Mouse (Mus musculus) kidney, embryonic 14.5 days (tissue): ENCODE results near the gene Nfatc2. TPM values are rescaled to one million over a fixed set of nuclear protein-coding genes. Genes with fewer than 3 reads are reported as not detected.

Experiments
- ATAC-seq: fragments of 200-750 bp; cut with Nextera tagmentation; 2 replicates; pipeline ENCODE4 v1.8.0; 2017; ENCODE audit warnings: moderate number of reproducible peaks, mild to moderate bottlenecking, moderate TSS enrichment, moderate library complexity; ENCODE audit not compliant: low FRiP score, low TSS enrichment
- H3K27ac ChIP-seq: fragments of 300-500 bp; sonication (generic); 2 replicates; pipeline ENCODE4 v1.5.1; 2014; ENCODE audit warnings: low read depth, mild to moderate bottlenecking, low read length, moderate library complexity, mixed read lengths
- H3K27me3 ChIP-seq: fragments of 300-500 bp; sonication (generic); 2 replicates; pipeline ENCODE4 v1.6.1; 2014; ENCODE audit warnings: mild to moderate bottlenecking, low read length; ENCODE audit not compliant: control insufficient read depth, insufficient read depth
- H3K36me3 ChIP-seq: fragments of 300-500 bp; sonication (generic); 2 replicates; pipeline ENCODE4 v1.6.1; 2014; ENCODE audit warnings: low read length, mixed read lengths; ENCODE audit not compliant: control insufficient read depth, insufficient read depth
- H3K4me1 ChIP-seq: fragments of 300-500 bp; sonication (generic); 2 replicates; pipeline ENCODE4 v1.6.1; 2014; ENCODE audit warnings: low read length, mixed read lengths; ENCODE audit not compliant: control insufficient read depth, insufficient read depth
- H3K4me2 ChIP-seq: fragments of 300-500 bp; sonication (generic); replicated peaks from 2 replicates; pipeline ENCODE4 v1.6.1; 2014; ENCODE audit warnings: low read depth, mild to moderate bottlenecking, low read length
- H3K4me3 ChIP-seq: fragments of 300-500 bp; sonication (generic); 2 replicates; pipeline ENCODE4 v1.5.1; 2014; ENCODE audit warnings: mild to moderate bottlenecking, low read length
- H3K9ac ChIP-seq: fragments of 300-500 bp; sonication (generic); 2 replicates; pipeline ENCODE4 v1.6.1; 2014; ENCODE audit warnings: low read depth, mild to moderate bottlenecking, low read length, moderate library complexity
- H3K9me3 ChIP-seq: fragments of 300-500 bp; sonication (generic); 2 replicates; pipeline ENCODE4 v1.6.1; 2016; ENCODE audit warnings: low read length; ENCODE audit not compliant: control insufficient read depth
- WGBS: fragments of 180-500 bp; shearing (Covaris S2); extraction: QIAGEN DNeasy Blood & Tissue Kit; methylation state at CpG from one replicate; pipeline ENCODE4 v1.1.7; 2014; 5-methylcytosine and 5-hydroxymethylcytosine counted together
- polyA plus RNA-seq: library from polyadenylated mRNA; unstranded; fragments of >200 nt; fragmentation: Nextera tagmentation; extraction: Ambion mirVana; gene quantifications from 2 replicates; pipeline ENCODE4 v1.2.1, GENCODE M21; 2014

The Nfatc2 gene
- 1.7 and 2.7 TPM in 2 replicates for polyA plus RNA-seq

DNA sequence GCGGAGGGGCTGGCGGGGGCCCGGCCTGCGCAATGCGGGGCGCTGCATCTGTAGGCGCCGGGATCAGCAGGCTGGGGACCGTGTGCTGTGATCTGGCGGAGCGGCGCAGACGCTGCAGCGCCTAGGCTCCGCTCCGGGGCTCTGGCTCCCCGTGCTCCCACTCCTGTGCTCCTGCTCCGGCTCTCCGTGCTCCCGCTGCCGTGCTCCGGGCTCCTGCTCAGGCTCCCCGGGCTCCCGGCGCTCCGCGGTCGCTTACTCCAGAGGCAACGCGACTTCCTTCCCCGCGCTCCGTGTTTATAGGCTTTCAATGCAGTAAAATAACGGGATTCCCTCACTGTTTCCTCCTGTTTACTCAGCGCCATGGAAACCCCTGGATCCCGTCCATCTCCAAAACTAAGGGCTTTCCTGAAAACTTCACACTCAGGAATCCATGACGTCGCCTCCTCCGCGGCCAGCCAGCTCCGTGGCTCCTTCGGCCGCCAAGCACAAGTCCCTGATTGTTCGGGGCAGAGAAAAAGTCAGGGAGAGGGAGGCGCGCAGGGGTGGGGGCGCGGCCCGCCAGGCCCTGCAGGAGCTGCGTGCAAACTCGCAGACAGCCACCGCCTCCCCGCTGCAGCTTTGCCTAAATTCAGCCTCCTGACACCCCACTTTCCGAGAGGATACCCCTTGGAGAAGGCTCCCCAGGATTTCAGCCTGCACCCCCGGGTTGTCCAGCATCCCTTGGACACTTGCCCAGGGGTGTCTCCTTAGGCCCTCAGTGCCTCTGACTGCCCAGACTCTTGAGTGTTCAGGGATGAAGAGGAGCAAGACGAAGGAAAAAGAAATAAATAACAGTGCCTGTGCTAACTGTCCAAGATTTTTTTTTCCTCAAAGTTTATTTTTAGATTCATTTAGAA lies at the start of gene Nfatc2:
Nfatc2 (minus strand) TSS at position 167 of the 896 bp plus-strand sequence.
- Histone ChIP-seq H3K27ac (no peak within 1 kb of the TSS), H3K9me3 (no peaks in the 10 kb centered on the region), H3K4me1 (peaks cover 22% of the 10 kb centered on the region), H3K36me3 (no peaks in the 10 kb centered on the region), H3K4me2 (peak within 1 kb of the TSS; percentile 83), H3K4me3 (peak within 1 kb of the TSS; percentile 44), H3K27me3 (peaks cover 42% of the 10 kb centered on the region), H3K9ac (peak within 1 kb of the TSS; percentile 43; the same call in 1 of the 2 replicates)
- ATAC-seq: peak; percentile 70
- under 1% methylated on average over 46 of the region's 56 CpGs for WGBS

GRCm38 (mm10) chr2:168648171-168648570 lies 46.7 kb upstream of the Nfatc2 start:
- Histone ChIP-seq H3K4me1 (no peaks in the 10 kb centered on the region), H3K36me3 (no peaks in the 10 kb centered on the region; the same call in 1 of the 2 replicates), H3K27me3 (no peaks in the 10 kb centered on the region), H3K9ac (no peak overlapping the region), H3K4me3 (no peak overlapping the region), H3K27ac (no peak overlapping the region), H3K4me2 (no peak overlapping the region), H3K9me3 (no peaks in the 10 kb centered on the region)
- 80% methylated on average over 8 of the region's 8 CpGs for WGBS
- ATAC-seq: no peak

- 82% methylated on average over 6 of the region's 6 CpGs for WGBS
- H3K9ac ChIP-seq: no peak overlapping the region
- H3K4me1 ChIP-seq: no peaks in the 10 kb centered on the region
- no peaks in the 10 kb centered on the region; the same call in 1 of the 2 replicates for H3K36me3 ChIP-seq
- ATAC-seq: no peak
- H3K4me3 ChIP-seq: no peak overlapping the region
- no peak overlapping the region for H3K4me2 ChIP-seq
- no peaks in the 10 kb centered on the region for H3K27me3 ChIP-seq
- H3K9me3 ChIP-seq: no peaks in the 10 kb centered on the region
- H3K27ac ChIP-seq: no peak overlapping the region
Measured at GRCm38 (mm10) chr2:168644855-168645254, 43.4 kb upstream of the Nfatc2 start.

DNA sequence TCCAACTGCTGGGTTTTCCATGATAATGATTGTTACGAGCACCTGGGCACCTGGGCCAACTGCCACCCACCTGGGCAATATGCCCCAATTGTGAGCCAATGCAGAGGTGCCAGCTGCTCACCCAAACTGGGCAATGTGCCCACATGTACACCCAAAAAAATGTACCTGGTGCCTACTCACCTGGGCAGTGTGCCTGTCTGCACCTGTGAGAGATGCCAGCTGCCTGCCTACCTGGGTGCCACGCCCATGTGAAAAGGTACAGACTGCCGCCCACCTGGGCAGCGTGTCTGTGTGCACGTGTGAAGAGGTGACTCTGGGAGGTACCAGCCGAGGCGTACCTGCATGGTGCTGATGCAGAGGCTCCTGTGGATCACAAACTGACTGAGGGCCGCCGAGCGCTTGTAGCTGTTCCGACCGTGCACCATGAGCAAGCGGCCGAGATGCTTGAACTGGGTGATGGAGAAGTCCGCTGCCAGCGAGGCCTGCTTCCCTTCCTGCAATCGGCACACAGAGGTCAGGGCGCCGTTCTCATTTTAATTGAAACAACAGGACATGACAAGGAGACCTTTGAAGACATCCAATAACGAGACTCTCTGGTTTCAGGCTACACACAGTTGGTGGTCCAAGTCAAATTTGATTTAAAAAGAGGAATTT lies 42.2 kb upstream of the Nfatc2 start:
- H3K4me1 ChIP-seq: no peaks in the 10 kb centered on the region
- WGBS: 70% methylated on average over 20 of the region's 20 CpGs
- no peak overlapping the region for H3K9ac ChIP-seq
- no peak for ATAC-seq
- H3K4me2 ChIP-seq: no peak overlapping the region
- no peaks in the 10 kb centered on the region for H3K9me3 ChIP-seq
- no peak overlapping the region for H3K4me3 ChIP-seq
- H3K27me3 ChIP-seq: no peaks in the 10 kb centered on the region
- no peak overlapping the region for H3K27ac ChIP-seq
- H3K36me3 ChIP-seq: no peaks in the 10 kb centered on the region; the same call in 1 of the 2 replicates

GRCm38 (mm10) chr2:168642187-168642586 lies 40.7 kb upstream of the Nfatc2 start:
- no peaks in the 10 kb centered on the region for H3K36me3 ChIP-seq
- no peaks in the 10 kb centered on the region for H3K27me3 ChIP-seq
- no peaks in the 10 kb centered on the region for H3K4me1 ChIP-seq
- H3K4me2 ChIP-seq: no peak overlapping the region
- WGBS: 75% methylated on average over 11 of the region's 11 CpGs
- no peak for ATAC-seq
- H3K9me3 ChIP-seq: no peaks in the 10 kb centered on the region
- H3K9ac ChIP-seq: no peak overlapping the region
- H3K27ac ChIP-seq: no peak overlapping the region
- no peak overlapping the region for H3K4me3 ChIP-seq

- ATAC-seq: no peak
Measured at GRCm38 (mm10) chr2:168640460-168640859, 39.0 kb upstream of the Nfatc2 start.

GRCm38 (mm10) chr2:168634881-168635280 lies 33.4 kb upstream of the Nfatc2 start:
- no peak for ATAC-seq
- 82% methylated on average over 7 of the region's 7 CpGs for WGBS

More at GRCm38 (mm10) chr2:168640460-168640859, 39.0 kb upstream of the Nfatc2 start:
- Histone ChIP-seq H3K4me2 (no peak overlapping the region), H3K4me1 (no peaks in the 10 kb centered on the region), H3K27ac (no peak overlapping the region), H3K36me3 (no peaks in the 10 kb centered on the region), H3K4me3 (no peak overlapping the region), H3K9me3 (no peaks in the 10 kb centered on the region), H3K9ac (no peak overlapping the region), H3K27me3 (no peaks in the 10 kb centered on the region; the same call in 1 of the 2 replicates)
- 92% methylated on average over 9 of the region's 9 CpGs for WGBS

GRCm38 (mm10) chr2:168633301-168633816 lies 31.9 kb upstream of the Nfatc2 start:
- Histone ChIP-seq H3K27me3 (no peaks in the 10 kb centered on the region; the same call in 1 of the 2 replicates), H3K4me1 (peaks cover 8% of the 10 kb centered on the region), H3K27ac (no peak overlapping the region), H3K9ac (no peak overlapping the region; the same call in 1 of the 2 replicates), H3K4me3 (no peak overlapping the region), H3K4me2 (no peak overlapping the region), H3K36me3 (no peaks in the 10 kb centered on the region), H3K9me3 (no peaks in the 10 kb centered on the region)
- ATAC-seq: peak; percentile 32; the same call in 1 of the 2 replicates
- 15% methylated on average over 14 of the region's 14 CpGs for WGBS

More at GRCm38 (mm10) chr2:168634881-168635280, 33.4 kb upstream of the Nfatc2 start:
- Histone ChIP-seq H3K27me3 (no peaks in the 10 kb centered on the region; the same call in 1 of the 2 replicates), H3K4me1 (peaks cover 8% of the 10 kb centered on the region), H3K4me3 (no peak overlapping the region), H3K9me3 (no peaks in the 10 kb centered on the region), H3K27ac (no peak overlapping the region), H3K4me2 (no peak overlapping the region), H3K9ac (no peak overlapping the region), H3K36me3 (no peaks in the 10 kb centered on the region)
